Mouse (Mus musculus): Measurements from ENCODE around the gene Srsf9.

GRCm38 (mm10) chr5:115364782-115365181 is 37.8 kb downstream of the Srsf9 start:
- TF ChIP-seq POLR2A (IDR thresholded peaks at IDR 0.05; ENCODE audit: extremely low read depth, insufficient read depth, low read length), result no peak
- no peak for TF ChIP-seq CTCF (IDR thresholded peaks at IDR 0.05; ENCODE audit: low read depth, low read length)
